Mouse (Mus musculus) embryonic stem cell, embryonic (primary cell): ENCODE measurements at regions not wholly inside any gene's neighbourhood (a gene's known extent, or its start where the extent isn't known, plus 50 kb on each side); places are given as distances from the start of the nearest gene placed in this dataset.

Experiments
- CTCF ChIA-PET, 4 experiments: fragments of 300-600 bp in 2 of 4; fragments of 350-600 bp in 2 of 4; sonication (Branson Sonifier 250); formaldehyde crosslinking; loops; one replicate each; lab custom pipeline; 2022; ENCODE audit warnings: inconsistent platforms in 2 of 4; lab: Charles Lee
- POLR2A ChIA-PET, 4 experiments: fragments of 300-600 bp in 2 of 4; fragments of 350-600 bp in 2 of 4; sonication (Branson Sonifier 250); formaldehyde crosslinking; loops; one replicate each; lab custom pipeline; 2022; ENCODE audit warnings: antibody characterized with exemption in 4 of 4, inconsistent platforms in 1 of 4; lab: Charles Lee

- POLR2A ChIA-PET = no interaction called here
- CTCF ChIA-PET = no interaction called here
Observed at GRCm38 (mm10) chr15:67278869-67279268, 778.2 kb upstream of the Lrrc6 start.

- ChIA-PET CTCF (no interaction called here), POLR2A (no interaction called here)
Observed at GRCm38 (mm10) chr15:67275058-67275457, 774.3 kb upstream of the Lrrc6 start.

DNA sequence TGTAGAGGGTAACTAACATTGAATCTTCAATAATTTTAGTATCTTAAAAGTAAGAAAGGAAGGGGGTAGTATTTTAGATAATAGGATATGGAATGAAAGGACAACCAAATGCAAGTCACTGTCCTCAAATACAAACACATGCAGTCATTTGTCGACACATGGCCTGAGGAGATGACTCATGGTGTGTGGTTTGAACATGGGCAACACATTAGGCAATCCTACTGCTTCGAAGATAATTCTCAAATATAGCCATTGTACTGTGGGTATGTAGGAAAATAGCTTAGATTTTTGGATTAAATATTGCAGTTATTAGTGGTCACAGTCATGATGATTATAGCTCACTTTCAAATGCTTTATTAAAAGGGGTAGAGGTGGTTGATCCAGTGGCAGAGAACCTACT, 771.7 kb upstream of the Lrrc6 start:
- ChIA-PET CTCF (no interaction called here), POLR2A (no interaction called here)

- CTCF ChIA-PET = no interaction called here
- POLR2A ChIA-PET = no interaction called here
Observed at GRCm38 (mm10) chr15:67263723-67264122, 763.0 kb upstream of the Lrrc6 start.

GRCm38 (mm10) chr15:67263313-67263712, 762.6 kb upstream of the Lrrc6 start:
- ChIA-PET POLR2A (no interaction called here), CTCF (no interaction called here)

GRCm38 (mm10) chr15:67262269-67262668, 761.6 kb upstream of the Lrrc6 start:
- CTCF ChIA-PET = no interaction called here
- POLR2A ChIA-PET = no interaction called here

- CTCF ChIA-PET = no interaction called here
Observed at GRCm38 (mm10) chr15:67260666-67261065, 760.0 kb upstream of the Lrrc6 start.

GRCm38 (mm10) chr15:67249147-67249546, 748.4 kb upstream of the Lrrc6 start:
- ChIA-PET CTCF (no interaction called here), POLR2A (no interaction called here)

More at GRCm38 (mm10) chr15:67260666-67261065, 760.0 kb upstream of the Lrrc6 start:
- POLR2A ChIA-PET = interaction anchor here in 1 of 4 experiments (0.7 kb wide), 1 partner anchor 10 kb away, joined by 3 read pairs; no protein-coding TSS in a partner anchor

DNA sequence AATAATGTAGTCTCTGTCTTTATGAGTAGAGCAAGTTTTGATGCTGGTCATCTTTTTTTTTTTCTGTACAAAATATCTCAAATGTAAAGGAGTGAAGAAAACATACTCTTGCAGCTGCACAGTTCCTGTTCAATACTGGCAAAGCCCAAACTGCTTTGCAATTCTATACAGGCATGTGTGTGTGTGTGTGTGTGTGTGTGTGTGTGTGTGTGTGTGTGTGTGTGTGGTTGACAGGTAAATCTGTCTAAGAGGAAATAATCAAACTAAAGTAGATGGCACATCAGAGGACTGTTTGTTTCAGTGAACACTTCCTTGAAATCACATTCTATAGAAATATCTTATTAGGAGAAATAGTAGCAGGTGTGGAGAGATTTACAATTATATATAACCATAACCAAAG, 747.8 kb upstream of the Lrrc6 start:
- POLR2A ChIA-PET = no interaction called here
- CTCF ChIA-PET = no interaction called here

GRCm38 (mm10) chr15:67245658-67246268, 745.1 kb upstream of the Lrrc6 start:
- ChIA-PET CTCF (no interaction called here), POLR2A (no interaction called here)

- ChIA-PET POLR2A (no interaction called here), CTCF (no interaction called here)
Observed at GRCm38 (mm10) chr15:67244908-67245657, 744.4 kb upstream of the Lrrc6 start.

DNA sequence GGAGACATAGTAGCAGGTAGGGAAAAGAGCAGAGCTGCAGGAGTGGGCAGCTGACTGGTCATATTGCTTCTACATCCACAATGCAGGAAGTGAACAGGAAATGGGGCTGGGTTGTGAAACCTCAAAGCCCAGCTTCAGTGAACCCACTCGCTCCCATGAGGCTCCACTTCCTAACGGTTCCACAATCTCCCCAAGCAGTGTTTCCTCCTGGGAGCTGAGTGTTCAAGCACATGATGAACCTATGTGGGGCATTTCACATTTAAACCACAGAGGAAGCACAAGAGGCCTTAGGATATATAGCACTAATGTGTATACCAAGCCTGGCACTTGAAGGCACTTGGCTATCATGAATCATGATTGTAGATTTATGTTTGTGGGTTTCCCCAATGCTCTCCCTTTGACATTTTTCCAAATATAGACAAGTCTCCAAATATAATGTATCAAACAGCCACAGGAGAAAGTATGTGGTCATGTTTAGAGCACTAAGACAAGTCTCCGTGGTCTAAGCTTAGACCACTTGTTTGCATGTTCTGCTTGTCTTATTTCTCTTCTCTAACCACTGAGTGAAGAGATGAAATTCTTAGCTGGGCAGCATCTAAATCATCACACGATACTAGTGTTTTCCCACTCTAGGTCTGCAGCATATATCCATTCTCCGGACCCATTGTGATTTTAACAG, 734.5 kb upstream of the Lrrc6 start:
- ChIA-PET POLR2A (interaction anchor here in 1 of 4 experiments (0.6 kb wide), 1 partner anchor 261 kb away, joined by 5 read pairs; no protein-coding TSS in a partner anchor), CTCF (no interaction called here)

DNA sequence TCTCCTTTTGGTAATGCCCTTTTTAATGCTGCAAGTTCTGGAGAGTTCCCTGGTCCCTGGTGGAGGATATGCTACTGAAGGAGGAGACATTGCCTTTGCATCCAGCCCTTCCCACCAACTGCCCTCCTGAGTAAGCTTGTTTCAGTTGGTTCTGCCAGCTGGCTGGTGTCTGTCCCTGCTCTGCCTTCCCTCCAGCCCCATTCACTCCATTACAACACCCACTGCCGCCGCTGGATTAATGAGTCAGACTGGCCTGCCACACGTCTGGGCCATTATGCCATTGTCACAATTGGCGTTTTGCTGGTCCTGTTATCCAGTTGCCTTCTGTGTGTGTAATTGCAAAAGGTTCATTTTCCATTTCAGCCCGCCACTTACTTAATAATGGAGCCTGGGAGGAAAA, 728.6 kb upstream of the Lrrc6 start:
- ChIA-PET CTCF (no interaction called here), POLR2A (no interaction called here)

- POLR2A ChIA-PET = no interaction called here
- CTCF ChIA-PET = no interaction called here
Observed at GRCm38 (mm10) chr15:67228633-67229032, 727.9 kb upstream of the Lrrc6 start.

GRCm38 (mm10) chr15:67227456-67228164, 726.9 kb upstream of the Lrrc6 start:
- CTCF ChIA-PET = no interaction called here
- POLR2A ChIA-PET = no interaction called here

DNA sequence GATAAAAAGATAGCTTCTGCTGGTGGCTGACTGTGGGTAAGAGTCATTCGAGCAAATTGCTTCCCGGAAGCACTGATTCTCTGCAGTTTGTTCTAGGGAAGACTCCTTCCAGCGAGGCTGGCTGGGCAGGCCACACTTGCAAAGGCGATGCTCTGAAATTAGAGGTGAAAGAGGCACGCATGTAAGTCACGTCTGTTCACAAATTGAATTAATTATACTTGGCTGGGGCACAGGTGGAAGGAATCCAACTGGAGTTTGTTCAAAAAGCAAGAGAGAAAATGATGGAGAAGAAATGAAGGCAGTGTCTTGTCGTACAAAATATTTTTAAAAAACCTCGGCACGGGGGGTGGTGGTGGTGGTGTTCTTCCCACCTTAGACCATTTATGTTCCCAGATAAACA, 726.2 kb upstream of the Lrrc6 start:
- ChIA-PET CTCF (no interaction called here), POLR2A (no interaction called here)
